Mouse (Mus musculus) myocyte (in vitro differentiated cells): Measurements from ENCODE around the gene Itpr2. TPM values are rescaled to one million over a fixed set of nuclear protein-coding genes. Genes with fewer than 3 reads are reported as not detected.
A peak's percentile ranks its signal among the peaks of the same experiment; 100 is the strongest.
"Not testable (repeated sequence)": the region's sequence is repeated elsewhere in the genome, so short reads cannot be mapped to it uniquely, and the experiment has no call there.

Experiments
- H3K27me3 ChIP-seq: one replicate; pipeline ENCODE4 v1.6.1; 2011; ENCODE audit not compliant: control insufficient read depth, insufficient read depth, insufficient read length
- H3K36me3 ChIP-seq: one replicate; pipeline ENCODE4 v1.6.1; 2011; ENCODE audit not compliant: control insufficient read depth, insufficient read depth
- H3K4me2 ChIP-seq: one replicate; pipeline ENCODE4 v1.6.1; 2011; ENCODE audit warnings: low read depth, control low read depth
- H3K4me3 ChIP-seq: one replicate; pipeline ENCODE4 v1.5.1; 2011; ENCODE audit warnings: mild to moderate bottlenecking, control low read depth, moderate library complexity
- H3K79me2 ChIP-seq: one replicate; pipeline ENCODE4 v1.6.1; 2011; ENCODE audit not compliant: control insufficient read depth, insufficient read depth
- H3ac ChIP-seq: one replicate; pipeline ENCODE4 v1.6.1; 2011; ENCODE audit not compliant: control insufficient read depth, insufficient read length
- CEBPB ChIP-seq: IDR thresholded peaks from 2 replicates; pipeline ENCODE4 v1.6.1; 2011; ENCODE audit warnings: mild to moderate bottlenecking, moderate library complexity; ENCODE audit not compliant: poor library complexity, insufficient read depth, severe bottlenecking
- E2F4 ChIP-seq: IDR thresholded peaks from one replicate; pipeline ENCODE4 v1.6.1; 2011; ENCODE audit warnings: mild to moderate bottlenecking, control low read depth, moderate library complexity; ENCODE audit not compliant: insufficient read depth
- MAX ChIP-seq: IDR thresholded peaks from one replicate; pipeline ENCODE4 v1.6.1; 2011; ENCODE audit warnings: low read depth, mild to moderate bottlenecking, control low read depth
- MYOD1 ChIP-seq, 3 experiments: IDR thresholded peaks; one replicate each; pipeline ENCODE4 v1.6.1; 2011; ENCODE audit warnings: control low read depth in 2 of 3, low read depth in 2 of 3, mild to moderate bottlenecking in 2 of 3, moderate library complexity in 1 of 3; ENCODE audit not compliant: insufficient read length in 2 of 3, control insufficient read depth in 1 of 3
- MYOG ChIP-seq, 3 experiments: IDR thresholded peaks; one replicate each; pipeline ENCODE4 v1.6.1; 2011; ENCODE audit warnings: control low read depth in 2 of 3, low read depth in 2 of 3, mild to moderate bottlenecking in 2 of 3; ENCODE audit not compliant: insufficient read length in 2 of 3, control insufficient read depth in 1 of 3, insufficient read depth in 1 of 3
- POLR2A ChIP-seq: IDR thresholded peaks from one replicate; pipeline ENCODE4 v1.6.1; 2011; ENCODE audit warnings: low read depth, mild to moderate bottlenecking, control low read depth, moderate library complexity; ENCODE audit not compliant: insufficient read length
- POLR2AphosphoS2 ChIP-seq: IDR thresholded peaks from one replicate; pipeline ENCODE4 v1.6.1; 2011; ENCODE audit warnings: low read depth, control low read depth; ENCODE audit not compliant: insufficient read length
- REST ChIP-seq: IDR thresholded peaks from one replicate; pipeline ENCODE4 v1.6.1; 2011; ENCODE audit warnings: mild to moderate bottlenecking, control low read depth, moderate library complexity; ENCODE audit not compliant: insufficient read depth, insufficient read length
- SRF ChIP-seq: IDR thresholded peaks from one replicate; pipeline ENCODE4 v1.6.1; 2011; ENCODE audit warnings: low read depth; ENCODE audit not compliant: control insufficient read depth, insufficient read length
- TCF12 ChIP-seq: IDR thresholded peaks from one replicate; pipeline ENCODE4 v1.6.1; 2011; ENCODE audit warnings: mild to moderate bottlenecking, control low read depth; ENCODE audit not compliant: poor library complexity, insufficient read depth, severe bottlenecking
- TCF3 ChIP-seq: IDR thresholded peaks from one replicate; pipeline ENCODE4 v1.6.1; 2011; ENCODE audit warnings: low read depth, control low read depth; ENCODE audit not compliant: insufficient read length
- USF1 ChIP-seq: IDR thresholded peaks from one replicate; pipeline ENCODE4 v1.6.1; 2011; ENCODE audit warnings: low read depth, mild to moderate bottlenecking, control low read depth, moderate library complexity
- polyA plus RNA-seq: library from polyadenylated mRNA; unstranded; fragments of >200 nt; fragmentation: generic; extraction: Trizol; gene quantifications from one replicate; pipeline ENCODE4 v1.2.1, GENCODE M21; 2012; ENCODE audit warnings: missing spikeins

Itpr2 gene
- polyA plus RNA-seq, 1 experiment = 4.7 TPM

DNA sequence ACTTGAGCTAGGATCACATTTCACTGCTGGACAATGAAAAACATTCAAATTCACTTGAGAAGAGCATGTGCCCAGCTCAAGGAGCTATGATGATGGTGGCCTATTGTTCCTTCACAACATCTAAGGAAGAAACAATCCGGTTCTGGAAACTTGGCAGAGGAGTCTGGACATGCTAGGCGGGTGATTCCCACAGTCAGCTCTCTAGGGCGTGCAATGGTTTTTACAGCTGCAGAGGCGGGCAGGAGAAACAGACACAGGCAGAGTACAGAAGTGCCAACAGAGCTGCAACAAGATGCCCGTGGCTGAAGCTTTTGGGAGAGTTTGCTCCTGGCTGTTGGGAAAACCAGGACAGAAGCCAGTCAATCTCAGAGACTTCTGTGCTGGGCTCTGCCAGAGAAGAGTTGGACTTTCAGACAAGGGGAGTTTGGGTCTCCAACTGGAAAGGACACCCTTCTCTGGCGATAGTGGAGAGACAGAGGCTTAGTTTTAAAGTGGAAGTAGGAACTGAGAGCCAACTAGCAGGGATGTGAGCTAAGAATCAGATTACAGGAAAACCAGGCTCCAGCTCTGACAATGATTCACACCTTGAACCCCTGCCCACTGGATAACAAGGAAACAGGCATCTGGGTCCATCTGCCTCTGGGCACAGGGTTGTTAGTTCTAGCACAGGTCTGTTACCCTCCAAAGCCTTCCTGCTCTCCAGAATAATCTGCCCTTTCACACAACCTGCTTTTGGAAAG, 28.6 kb downstream of the Itpr2 start:
- H3K36me3 ChIP-seq = no peaks in the 10 kb centered on the region
- H3ac ChIP-seq = no peak overlapping the region
- H3K27me3 ChIP-seq = no peaks in the 10 kb centered on the region
- TF ChIP-seq POLR2A (no peak), USF1 (no peak), MYOD1 (IDR thresholded peaks at IDR 0.05; ENCODE audit: control insufficient read depth in 1 of 3, insufficient read length in 2 of 3, low read depth in 2 of 3) (no peak), REST (no peak), POLR2AphosphoS2 (no peak), MYOG (IDR thresholded peaks at IDR 0.05; ENCODE audit: control insufficient read depth in 1 of 3, insufficient read depth in 1 of 3, insufficient read length in 2 of 3, low read depth in 2 of 3) (no peak), TCF3 (no peak), TCF12 (no peak), CEBPB (no peak), SRF (no peak), E2F4 (no peak), MAX (no peak)
- peak overlapping the region; percentile 70 for H3K4me2 ChIP-seq
- no peak overlapping the region for H3K4me3 ChIP-seq
- H3K79me2 ChIP-seq = no peaks in the 10 kb centered on the region

DNA sequence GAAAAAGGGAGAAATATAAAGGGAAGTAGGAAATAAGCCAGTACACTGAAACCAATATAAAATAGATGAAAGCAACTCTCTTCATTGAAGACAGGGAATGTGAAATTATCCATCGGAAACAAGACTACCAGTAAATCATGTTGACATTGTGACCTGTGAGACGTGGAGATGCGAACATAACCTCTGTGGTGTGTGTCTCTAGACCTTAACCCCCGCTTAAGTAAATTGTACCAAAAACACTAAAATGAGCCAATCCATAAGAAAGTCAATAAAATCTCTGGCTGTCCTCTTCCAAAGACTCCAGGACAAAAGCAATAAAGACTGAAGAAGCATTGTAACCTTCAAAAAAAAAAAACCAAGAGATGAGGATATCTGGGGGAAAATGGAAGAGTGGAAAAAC, 31.6 kb downstream of the Itpr2 start:
- H3K79me2 ChIP-seq = no peaks in the 10 kb centered on the region
- no peaks in the 10 kb centered on the region for H3K27me3 ChIP-seq
- no peak overlapping the region for H3K4me2 ChIP-seq
- no peak overlapping the region for H3K4me3 ChIP-seq
- TF ChIP-seq MYOG (IDR thresholded peaks at IDR 0.05; ENCODE audit: control insufficient read depth in 1 of 3, insufficient read depth in 1 of 3, insufficient read length in 2 of 3, low read depth in 2 of 3) (no peak), CEBPB (no peak), USF1 (no peak), SRF (no peak), POLR2AphosphoS2 (no peak), TCF12 (no peak), TCF3 (no peak), MYOD1 (IDR thresholded peaks at IDR 0.05; ENCODE audit: control insufficient read depth in 1 of 3, insufficient read length in 2 of 3, low read depth in 2 of 3) (no peak)
- no peak overlapping the region for H3ac ChIP-seq
- H3K36me3 ChIP-seq = no peaks in the 10 kb centered on the region

DNA sequence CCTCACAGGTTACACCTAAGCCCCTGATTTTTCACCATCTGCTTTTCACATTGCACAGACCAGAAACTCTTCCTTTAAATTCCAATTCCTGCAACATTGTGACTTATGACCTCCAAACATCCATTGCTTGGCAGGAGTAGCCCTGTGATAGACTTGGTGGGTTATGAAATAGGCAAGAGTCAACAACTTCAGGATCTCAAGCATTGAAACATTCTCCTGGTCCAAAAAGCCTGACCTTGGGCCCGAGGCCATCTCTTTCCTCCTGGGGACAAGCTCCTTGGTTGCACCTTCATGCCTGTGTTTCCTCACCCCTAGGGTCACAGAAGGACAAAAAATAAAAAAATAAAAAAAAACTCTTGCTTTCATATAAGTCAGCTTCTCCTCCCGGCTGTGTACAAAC, 32.1 kb downstream of the Itpr2 start:
- no peak overlapping the region for H3K4me2 ChIP-seq
- H3K36me3 ChIP-seq = no peaks in the 10 kb centered on the region
- TF ChIP-seq POLR2A = no peak
- no peak for TF ChIP-seq MAX
- no peak for TF ChIP-seq POLR2AphosphoS2
- TF ChIP-seq E2F4 = no peak
- TF ChIP-seq USF1 = no peak
- no peak for TF ChIP-seq MYOD1 (IDR thresholded peaks at IDR 0.05; ENCODE audit: control insufficient read depth in 1 of 3, insufficient read length in 2 of 3, low read depth in 2 of 3)
- no peak for TF ChIP-seq MYOG (IDR thresholded peaks at IDR 0.05; ENCODE audit: control insufficient read depth in 1 of 3, insufficient read depth in 1 of 3, insufficient read length in 2 of 3, low read depth in 2 of 3)
- TF ChIP-seq TCF12 = no peak
- no peak for TF ChIP-seq TCF3
- TF ChIP-seq CEBPB = no peak
- no peak for TF ChIP-seq SRF
- TF ChIP-seq REST = no peak
- no peak overlapping the region for H3K4me3 ChIP-seq
- H3K79me2 ChIP-seq = no peaks in the 10 kb centered on the region
- no peak overlapping the region for H3ac ChIP-seq
- no peaks in the 10 kb centered on the region for H3K27me3 ChIP-seq

DNA sequence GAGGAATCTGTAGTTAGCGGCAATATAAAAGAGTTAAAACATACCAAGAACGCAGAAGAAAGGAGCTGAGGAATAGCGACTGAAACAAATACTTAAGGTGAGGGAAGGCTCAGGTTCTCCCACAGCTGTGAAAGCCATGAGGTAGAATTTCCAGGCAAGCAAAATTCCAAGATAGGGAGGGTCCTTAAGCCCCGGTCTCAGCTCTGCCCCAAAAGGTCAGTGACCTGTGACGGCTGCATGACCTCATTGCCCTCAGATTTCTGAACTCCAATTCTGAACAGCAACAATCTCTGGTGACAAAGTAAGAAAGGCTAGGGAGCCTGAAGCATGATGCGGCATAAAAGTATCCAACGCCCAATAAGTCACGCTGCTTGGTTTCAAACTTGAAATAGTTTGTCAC, 33.7 kb downstream of the Itpr2 start:
- H3K4me2 ChIP-seq = no peak overlapping the region
- no peak overlapping the region for H3K4me3 ChIP-seq
- H3K27me3 ChIP-seq = no peaks in the 10 kb centered on the region
- no peaks in the 10 kb centered on the region for H3K36me3 ChIP-seq
- H3ac ChIP-seq = no peak overlapping the region
- TF ChIP-seq MAX (no peak), CEBPB (no peak), TCF3 (no peak), E2F4 (no peak), SRF (no peak), POLR2AphosphoS2 (no peak), USF1 (no peak)
- H3K79me2 ChIP-seq = no peaks in the 10 kb centered on the region

DNA sequence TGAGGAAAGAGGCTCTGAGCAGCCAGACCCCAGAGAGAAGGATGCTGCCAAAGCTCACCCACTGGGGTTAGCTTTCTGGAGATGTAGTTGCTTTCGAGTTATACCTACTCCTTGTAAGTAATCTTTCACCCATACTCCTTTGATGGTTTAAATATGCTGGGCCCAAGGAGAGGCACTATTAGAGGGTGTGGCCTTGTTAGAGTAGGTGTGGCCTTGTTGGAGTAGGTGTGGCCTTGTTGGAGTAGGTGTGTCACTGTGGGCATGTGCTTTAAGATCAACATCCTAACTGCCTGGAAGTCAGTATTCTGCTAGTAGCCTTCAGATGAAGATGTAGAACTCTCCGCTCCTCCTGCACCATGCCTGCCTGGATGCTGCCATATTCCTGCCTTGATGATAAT, 37.4 kb downstream of the Itpr2 start:
- H3K79me2 ChIP-seq, H3K4me3 ChIP-seq, H3K36me3 ChIP-seq, H3K27me3 ChIP-seq, H3ac ChIP-seq, H3K4me2 ChIP-seq: not testable (repeated sequence)
